Mouse (Mus musculus) heart, embryonic 10.5 days (tissue): ENCODE results near the gene Serpina3f. TPM values are rescaled to one million over a fixed set of nuclear protein-coding genes. Genes with fewer than 3 reads are reported as not detected.

ENCODE experiments used
- polyA plus RNA-seq: library from polyadenylated mRNA; unstranded; fragments of >200 nt; fragmentation: Nextera tagmentation; extraction: Ambion mirVana; gene quantifications from 2 replicates; pipeline ENCODE4 v1.2.1, GENCODE M21; 2016

The Serpina3f gene
- polyA plus RNA-seq, 1 experiment from 2014 or later: not detected

Other genes starting within 250 kb of the Serpina3f start
- gene Serpina11, start 224.6 kb upstream of the Serpina3f start, polyA plus RNA-seq: 0.72 TPM in 1 of 2 replicates, not detected in the other
- 0.18 TPM in 1 of 2 replicates, not detected in the other for gene Serpina9, start 200.8 kb upstream of the Serpina3f start, polyA plus RNA-seq
- gene Serpina12, start 170.1 kb upstream of the Serpina3f start, polyA plus RNA-seq: not detected in 2 replicates
- gene Serpina5, start 113.4 kb upstream of the Serpina3f start, polyA plus RNA-seq: 0.10 TPM in 1 of 2 replicates, not detected in the other
- not detected in 2 replicates for gene Serpina3a, start 101.8 kb upstream of the Serpina3f start, polyA plus RNA-seq
- 0.20 TPM in 1 of 2 replicates, not detected in the other for gene Serpina3b, start 86.5 kb upstream of the Serpina3f start, polyA plus RNA-seq
- gene Serpina3c, start 60.7 kb upstream of the Serpina3f start, polyA plus RNA-seq: not detected in 2 replicates
- 0.20 and 0.59 TPM in 2 replicates for gene Serpina3g, start 21.7 kb downstream of the Serpina3f start, polyA plus RNA-seq
- gene Serpina3i, start 48.6 kb downstream of the Serpina3f start, polyA plus RNA-seq: 0.06 TPM in 1 of 2 replicates, not detected in the other
- not detected in 2 replicates for gene Serpina3j, start 100.0 kb downstream of the Serpina3f start, polyA plus RNA-seq
- gene Serpina3k, start 123.9 kb downstream of the Serpina3f start, polyA plus RNA-seq: not detected in 2 replicates
- gene Serpina3m, start 123.9 kb downstream of the Serpina3f start, polyA plus RNA-seq: not detected in 2 replicates
- gene Serpina3n, start 192.2 kb downstream of the Serpina3f start, polyA plus RNA-seq: 0.08 and 0.09 TPM in 2 replicates